Comparison of ENCODE assay signal across 7 mouse cellular contexts in genomic region chr3:27862821-27863740, GRCm38 (mm10). TPM values are rescaled to one million over a fixed set of nuclear protein-coding genes. Genes with fewer than 3 reads are reported as not detected.
DNase-seq lines count a peak whose midpoint lies in the region; ATAC-seq and TF ChIP-seq lines count a peak whose summit lies in the region.

No protein-coding gene starts in this region.

- TF ChIP-seq CTCF in bone marrow macrophage, adult 2 months (IDR thresholded peaks at IDR 0.05; ENCODE audit: low read depth, low read length), result no peak

- H3K4me3 ChIP-seq in bone marrow macrophage, adult 2 months (ENCODE audit: insufficient read depth, low read length), result peak overlapping the region; percentile 50
- peak overlapping the region; percentile 15; the same call in 1 of the 2 replicates for H3K4me3 ChIP-seq in heart, embryonic 11.5 days (ENCODE audit: low read depth, low read length)
- peak overlapping the region; percentile 34 for H3K4me3 ChIP-seq in kidney, embryonic 15.5 days (replicated peaks)
- peak overlapping the region; percentile 19 for H3K4me3 ChIP-seq in limb, embryonic 13.5 days
- H3K4me3 ChIP-seq in midbrain, embryonic 14.5 days (replicated peaks; ENCODE audit: low read depth, low read length), result peak overlapping the region; percentile 21

- WGBS in heart, embryonic 11.5 days (ENCODE audit: insufficient replicate concordance), result 6% methylated on average over 16 of the region's 16 CpGs
- 1% methylated on average over 16 of the region's 16 CpGs for WGBS in kidney, embryonic 15.5 days
- WGBS in limb, embryonic 13.5 days, result 2% methylated on average over 16 of the region's 16 CpGs
- WGBS in midbrain, embryonic 14.5 days, result 7% methylated on average over 16 of the region's 16 CpGs

- peaks cover 20% of the 10 kb centered on the region for H3K4me1 ChIP-seq in bone marrow macrophage, adult 2 months (ENCODE audit: control insufficient read depth, insufficient read depth, low read length)
- peaks cover 44% of the 10 kb centered on the region for H3K4me1 ChIP-seq in heart, embryonic 11.5 days (ENCODE audit: control insufficient read depth, insufficient read depth, low read length)
- peaks cover 56% of the 10 kb centered on the region for H3K4me1 ChIP-seq in kidney, embryonic 15.5 days
- H3K4me1 ChIP-seq in limb, embryonic 13.5 days, result peaks cover 49% of the 10 kb centered on the region
- H3K4me1 ChIP-seq in midbrain, embryonic 14.5 days (ENCODE audit: control insufficient read depth, insufficient read depth, low read length), result peaks cover 9% of the 10 kb centered on the region

- peak overlapping the region; percentile 68 for H3K9ac ChIP-seq in heart, embryonic 11.5 days (ENCODE audit: low read depth, low read length)
- H3K9ac ChIP-seq in kidney, embryonic 15.5 days, result 0 out of 2 replicates have a peak overlapping the region, but pooled peaks have one; percentile 18
- H3K9ac ChIP-seq in limb, embryonic 13.5 days, result peak overlapping the region; percentile 14; the same call in 1 of the 2 replicates
- 0 out of 2 replicates have a peak overlapping the region, but pooled peaks have one; percentile 24 for H3K9ac ChIP-seq in midbrain, embryonic 14.5 days (replicated peaks; ENCODE audit: low read length)

- no peaks in the 10 kb centered on the region for H3K36me3 ChIP-seq in heart, embryonic 11.5 days (ENCODE audit: control insufficient read depth, insufficient read depth, low read length)
- H3K36me3 ChIP-seq in kidney, embryonic 15.5 days, result no peaks in the 10 kb centered on the region
- H3K36me3 ChIP-seq in limb, embryonic 13.5 days, result no peaks in the 10 kb centered on the region
- no peaks in the 10 kb centered on the region for H3K36me3 ChIP-seq in midbrain, embryonic 14.5 days (ENCODE audit: control insufficient read depth, insufficient read depth, low read length)

- peak overlapping the region; percentile 60 for H3K4me2 ChIP-seq in heart, embryonic 11.5 days
- peak overlapping the region; percentile 61 for H3K4me2 ChIP-seq in kidney, embryonic 15.5 days
- peak overlapping the region; percentile 53 for H3K4me2 ChIP-seq in limb, embryonic 13.5 days (replicated peaks)
- peak overlapping the region; percentile 47 for H3K4me2 ChIP-seq in midbrain, embryonic 14.5 days (ENCODE audit: low read length)

- DNase-seq in fat pad, adult 2 months (ENCODE audit: extremely low read depth, low read depth, low spot score), result peak; percentile 56
- peak; percentile 84 for DNase-seq in midbrain, embryonic 14.5 days
- DNase-seq in telencephalon, adult 2 months (ENCODE audit: low read depth, low spot score), result peak; percentile 75

- peak overlapping the region; percentile 20; the same call in 1 of the 2 replicates for H3K27ac ChIP-seq in bone marrow macrophage, adult 2 months (ENCODE audit: insufficient read depth, low read depth, low read length)
- H3K27ac ChIP-seq in heart, embryonic 11.5 days (ENCODE audit: low read depth, low read length), result peak overlapping the region; percentile 93
- peak overlapping the region; percentile 92 for H3K27ac ChIP-seq in kidney, embryonic 15.5 days
- H3K27ac ChIP-seq in limb, embryonic 13.5 days, result peak overlapping the region; percentile 93
- peak overlapping the region; percentile 47 for H3K27ac ChIP-seq in midbrain, embryonic 14.5 days (replicated peaks; ENCODE audit: low read depth, low read length)

- H3K9me3 ChIP-seq in heart, embryonic 11.5 days (replicated peaks; ENCODE audit: control insufficient read depth, low read length), result no peaks in the 10 kb centered on the region
- no peaks in the 10 kb centered on the region for H3K9me3 ChIP-seq in kidney, embryonic 15.5 days (replicated peaks)
- H3K9me3 ChIP-seq in limb, embryonic 13.5 days, result no peaks in the 10 kb centered on the region
- H3K9me3 ChIP-seq in midbrain, embryonic 14.5 days (ENCODE audit: control insufficient read depth, low read length), result no peaks in the 10 kb centered on the region

- no peak for TF ChIP-seq POLR2A in bone marrow macrophage, adult 2 months (IDR thresholded peaks at IDR 0.05; ENCODE audit: borderline replicate concordance, low read depth, low read length)

- H3K27me3 ChIP-seq in heart, embryonic 11.5 days (ENCODE audit: control insufficient read depth, insufficient read depth, low read length), result no peaks in the 10 kb centered on the region
- no peaks in the 10 kb centered on the region for H3K27me3 ChIP-seq in kidney, embryonic 15.5 days
- no peaks in the 10 kb centered on the region for H3K27me3 ChIP-seq in limb, embryonic 13.5 days
- no peaks in the 10 kb centered on the region for H3K27me3 ChIP-seq in midbrain, embryonic 14.5 days (ENCODE audit: control insufficient read depth, insufficient read depth, low read length)

- peak; percentile 78 for ATAC-seq in heart, embryonic 11.5 days (replicated peaks; ENCODE audit: insufficient number of reproducible peaks, low FRiP score, low TSS enrichment)
- ATAC-seq in kidney, embryonic 15.5 days (replicated peaks; ENCODE audit: low FRiP score), result peak; percentile 91
- ATAC-seq in limb, embryonic 13.5 days (ENCODE audit: low FRiP score, low read depth), result peak; percentile 91
- ATAC-seq in midbrain, embryonic 14.5 days (ENCODE audit: low FRiP score, low TSS enrichment), result peak; percentile 89

RNA-seq across cellular contexts. Expression of gene Tmem212, which starts 33.1 kb away (rescaled TPM):
- not detected in 2 replicates for polyA plus RNA-seq in bone marrow macrophage, adult 2 months (2012; ENCODE audit: insufficient read depth, insufficient read length, missing spikeins)
- not detected in 2 replicates for polyA plus RNA-seq in heart, embryonic 11.5 days (2014; fragmentation: Nextera tagmentation; extraction: Ambion mirVana)
- not detected in 2 replicates for polyA plus RNA-seq in kidney, embryonic 15.5 days (2015; fragmentation: Nextera tagmentation; extraction: Ambion mirVana)
- polyA plus RNA-seq in limb, embryonic 13.5 days (2015; fragmentation: Nextera tagmentation; extraction: Ambion mirVana), result not detected in 2 replicates
- polyA plus RNA-seq in midbrain, embryonic 14.5 days (2014; fragmentation: Nextera tagmentation; extraction: Ambion mirVana), result not detected in 2 replicates

Comparison
In these comparisons a context has a peak if more than half of its experiments do, and no peak if none do; other contexts are left out.
1. Peak in every context shown above with its lines: DNase-seq, ATAC-seq, H3K4me3 ChIP-seq and H3K27ac ChIP-seq.
2. H3K27ac ChIP-seq: peak in every context shown above with its lines; median percentile 93 in heart, embryonic 11.5 days; 93 in limb, embryonic 13.5 days; 92 in kidney, embryonic 15.5 days; 47 in midbrain, embryonic 14.5 days; 20 in bone marrow macrophage, adult 2 months.
3. H3K9ac ChIP-seq: peak in every context shown above with its lines; median percentile 68 in heart, embryonic 11.5 days; 24 in midbrain, embryonic 14.5 days; 18 in kidney, embryonic 15.5 days; 14 in limb, embryonic 13.5 days.